Mouse (Mus musculus) heart, postnatal 0 days (tissue): ENCODE measurements around the gene BC035044.
"Not testable (repeated sequence)": the region's sequence is repeated elsewhere in the genome, so short reads cannot be mapped to it uniquely, and the experiment has no call there.

ENCODE experiments used
- CTCF ChIP-seq: IDR thresholded peaks from 2 replicates; pipeline ENCODE4 v1.5.1; 2016; ENCODE audit warnings: antibody characterized with exemption, control low read depth, low read depth
- EP300 ChIP-seq: IDR thresholded peaks from 2 replicates; pipeline ENCODE4 v1.6.1; 2016; ENCODE audit warnings: antibody characterized with exemption, low read depth

DNA sequence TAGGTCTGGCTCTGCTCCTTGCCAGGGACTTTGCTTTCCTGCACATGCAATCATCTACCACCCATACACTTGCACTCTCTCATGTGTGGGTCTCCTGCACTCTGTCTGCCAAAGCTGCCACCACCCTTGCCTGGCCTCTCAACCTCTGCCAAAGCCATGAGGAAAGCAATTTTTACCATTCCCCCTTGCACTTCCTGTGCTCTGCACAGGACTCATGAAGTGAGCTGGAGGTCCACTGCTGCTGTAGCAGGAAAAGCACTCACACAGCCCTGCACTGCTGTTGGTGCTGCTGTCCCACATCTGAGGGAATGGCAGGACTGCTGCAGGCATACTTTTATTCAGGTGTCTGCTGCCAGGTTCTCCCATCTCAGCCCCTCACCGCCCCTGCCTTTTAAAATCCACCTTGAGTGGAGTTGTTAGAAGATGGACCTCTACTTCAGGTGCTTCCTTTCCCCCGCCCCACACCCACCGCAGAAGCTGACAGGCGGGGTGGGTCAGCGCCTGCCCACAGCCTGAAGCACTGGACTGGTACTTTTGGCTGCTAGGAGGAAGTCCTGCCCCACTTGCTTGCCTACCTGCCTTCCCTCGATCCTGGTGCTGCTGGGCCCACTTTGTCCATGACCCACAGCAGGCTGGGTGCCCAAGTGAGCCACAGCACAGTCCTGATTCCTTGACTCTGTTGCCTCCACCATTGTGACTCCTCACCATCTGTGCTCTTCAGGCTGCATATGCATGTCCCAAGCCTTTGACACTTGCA is 10.0 kb upstream of the BC035044 start:
- not testable (repeated sequence) for TF ChIP-seq EP300, CTCF
